Mouse (Mus musculus) yolk sac, embryonic 10.5 days (tissue): Measurements from ENCODE around the gene Phc1.
A peak's percentile ranks its signal among the peaks of the same experiment; 100 is the strongest.

Source experiments
- DNase-seq: peaks from one replicate; pipeline ENCODE4 v3.0.0-alpha.2; 2017; ENCODE audit warnings: low spot score

The Phc1 gene

GRCm38 (mm10) chr6:122295242-122295641, 45.1 kb downstream of the Phc1 start:
- DNase-seq = no peak

GRCm38 (mm10) chr6:122294290-122294689, 46.1 kb downstream of the Phc1 start:
- DNase-seq = no peak

GRCm38 (mm10) chr6:122293796-122294195, 46.6 kb downstream of the Phc1 start:
- DNase-seq = no peak

GRCm38 (mm10) chr6:122293121-122293520, 47.2 kb downstream of the Phc1 start:
- no peak for DNase-seq

- DNase-seq = no peak
Measured at GRCm38 (mm10) chr6:122292184-122292583, 48.2 kb downstream of the Phc1 start.

- DNase-seq = no peak
Measured at GRCm38 (mm10) chr6:122291735-122292134, 48.6 kb downstream of the Phc1 start.

- no peak for DNase-seq
Measured at GRCm38 (mm10) chr6:122291264-122291663, 49.1 kb downstream of the Phc1 start.

GRCm38 (mm10) chr6:122290253-122290652, 50.1 kb downstream of the Phc1 start:
- no peak for DNase-seq

- DNase-seq = no peak
Measured at GRCm38 (mm10) chr6:122289313-122289712, 51.0 kb downstream of the Phc1 start.

GRCm38 (mm10) chr6:122288263-122288662, 52.1 kb downstream of the Phc1 start:
- no peak for DNase-seq

GRCm38 (mm10) chr6:122284823-122285222, 55.5 kb downstream of the Phc1 start:
- DNase-seq = no peak

- DNase-seq = no peak
Measured at GRCm38 (mm10) chr6:122284304-122284703, 56.1 kb downstream of the Phc1 start.

GRCm38 (mm10) chr6:122283429-122283828, 56.9 kb downstream of the Phc1 start:
- DNase-seq = no peak

GRCm38 (mm10) chr6:122282782-122283181, 57.6 kb downstream of the Phc1 start, which contains the start of gene Klrg1:
Gene Klrg1 (minus strand): TSS chr6:122282882.
- DNase-seq = no peak

- DNase-seq = no peak
Measured at GRCm38 (mm10) chr6:122276565-122276964, 63.8 kb downstream of the Phc1 start.

GRCm38 (mm10) chr6:122274546-122274945, 65.8 kb downstream of the Phc1 start:
- DNase-seq = peak; percentile 64

- DNase-seq = no peak
Measured at GRCm38 (mm10) chr6:122270152-122270551, 70.2 kb downstream of the Phc1 start.

GRCm38 (mm10) chr6:122269170-122269569, 71.2 kb downstream of the Phc1 start:
- no peak for DNase-seq

- DNase-seq = no peak
Measured at GRCm38 (mm10) chr6:122268561-122268960, 71.8 kb downstream of the Phc1 start.
